Mouse (Mus musculus) embryonic facial prominence, embryonic 14.5 days (tissue): ENCODE results near the gene Map3k6. TPM values are rescaled to one million over a fixed set of nuclear protein-coding genes. Genes with fewer than 3 reads are reported as not detected.

Experiments
- ATAC-seq: fragments of 200-750 bp; cut with Nextera tagmentation; 2 replicates; pipeline ENCODE4 v1.8.0; 2017; ENCODE audit warnings: low read depth, moderate number of reproducible peaks, moderate TSS enrichment
- DNase-seq: peaks from one replicate; pipeline ENCODE4 v3.0.0-alpha.2; 2015; ENCODE audit warnings: low spot score
- H3K27ac ChIP-seq: fragments of 300-500 bp; sonication (generic); replicated peaks from 2 replicates; pipeline ENCODE4 v1.5.1; 2014; ENCODE audit warnings: low read depth, mild to moderate bottlenecking, low read length, moderate library complexity
- H3K27me3 ChIP-seq: fragments of 300-500 bp; sonication (generic); replicated peaks from 2 replicates; pipeline ENCODE4 v1.6.1; 2014; ENCODE audit warnings: low read length; ENCODE audit not compliant: control insufficient read depth, insufficient read depth
- H3K36me3 ChIP-seq: fragments of 300-500 bp; sonication (generic); 2 replicates; pipeline ENCODE4 v1.6.1; 2014; ENCODE audit warnings: low read length, mixed read lengths; ENCODE audit not compliant: control insufficient read depth, insufficient read depth
- H3K4me1 ChIP-seq: fragments of 300-500 bp; sonication (generic); 2 replicates; pipeline ENCODE4 v1.6.1; 2014; ENCODE audit warnings: antibody characterized with exemption, low read length; ENCODE audit not compliant: control insufficient read depth, insufficient read depth
- H3K4me2 ChIP-seq: fragments of 300-500 bp; sonication (generic); 2 replicates; pipeline ENCODE4 v1.6.1; 2014; ENCODE audit warnings: low read depth, mild to moderate bottlenecking, low read length, moderate library complexity, mixed read lengths
- H3K4me3 ChIP-seq: fragments of 300-500 bp; sonication (generic); 2 replicates; pipeline ENCODE4 v1.5.1; 2014; ENCODE audit warnings: low read depth, mild to moderate bottlenecking, low read length
- H3K9ac ChIP-seq: fragments of 300-500 bp; sonication (generic); 2 replicates; pipeline ENCODE4 v1.6.1; 2014; ENCODE audit warnings: low read depth, mild to moderate bottlenecking, low read length, moderate library complexity, mixed read lengths
- H3K9me3 ChIP-seq: fragments of 300-500 bp; sonication (generic); 2 replicates; pipeline ENCODE4 v1.6.1; 2016; ENCODE audit warnings: low read length; ENCODE audit not compliant: control insufficient read depth
- WGBS: fragments of 180-500 bp; shearing (Covaris S2); extraction: QIAGEN DNeasy Blood & Tissue Kit; methylation state at CpG from one replicate; pipeline ENCODE4 v1.1.7; 2014; 5-methylcytosine and 5-hydroxymethylcytosine counted together
- polyA plus RNA-seq: library from polyadenylated mRNA; unstranded; fragments of >200 nt; fragmentation: Nextera tagmentation; extraction: Ambion mirVana; gene quantifications from 2 replicates; pipeline ENCODE4 v1.2.1, GENCODE M21; 2014

Gene Map3k6
- polyA plus RNA-seq, 1 experiment from 2014 or later = 7.9 TPM

DNA sequence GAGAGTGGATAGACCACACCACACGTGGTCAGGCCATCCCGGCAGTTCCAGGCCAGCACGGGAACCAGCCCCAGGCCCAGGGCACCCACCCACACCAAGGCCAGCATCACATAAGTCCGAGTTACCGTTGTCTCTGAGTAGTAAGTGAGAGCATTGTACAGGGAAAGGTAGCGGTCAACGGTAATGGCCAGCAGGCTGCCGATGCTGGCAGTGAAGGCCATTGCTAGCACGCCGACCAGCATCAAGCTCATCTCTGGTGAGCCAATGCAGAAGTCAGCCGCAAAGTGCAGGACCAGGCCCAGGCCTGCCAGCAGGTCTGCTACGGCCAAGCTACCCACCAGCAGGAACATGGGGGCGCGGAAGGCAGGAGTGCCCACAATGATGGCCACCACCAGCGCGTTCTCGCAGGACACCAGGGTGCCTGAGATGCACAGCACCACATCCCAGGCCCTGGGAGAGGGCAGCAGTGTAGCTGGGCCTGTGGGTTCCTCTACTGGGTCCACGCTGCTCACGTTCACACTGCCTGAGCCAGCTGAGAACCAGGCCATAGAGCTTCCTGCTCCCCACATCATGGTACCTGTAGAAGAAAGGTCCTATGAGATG is 29.7 kb upstream of the Map3k6 start:
- 92% methylated on average over 19 of the region's 19 CpGs for WGBS
- no peak overlapping the region for H3K4me2 ChIP-seq

DNA sequence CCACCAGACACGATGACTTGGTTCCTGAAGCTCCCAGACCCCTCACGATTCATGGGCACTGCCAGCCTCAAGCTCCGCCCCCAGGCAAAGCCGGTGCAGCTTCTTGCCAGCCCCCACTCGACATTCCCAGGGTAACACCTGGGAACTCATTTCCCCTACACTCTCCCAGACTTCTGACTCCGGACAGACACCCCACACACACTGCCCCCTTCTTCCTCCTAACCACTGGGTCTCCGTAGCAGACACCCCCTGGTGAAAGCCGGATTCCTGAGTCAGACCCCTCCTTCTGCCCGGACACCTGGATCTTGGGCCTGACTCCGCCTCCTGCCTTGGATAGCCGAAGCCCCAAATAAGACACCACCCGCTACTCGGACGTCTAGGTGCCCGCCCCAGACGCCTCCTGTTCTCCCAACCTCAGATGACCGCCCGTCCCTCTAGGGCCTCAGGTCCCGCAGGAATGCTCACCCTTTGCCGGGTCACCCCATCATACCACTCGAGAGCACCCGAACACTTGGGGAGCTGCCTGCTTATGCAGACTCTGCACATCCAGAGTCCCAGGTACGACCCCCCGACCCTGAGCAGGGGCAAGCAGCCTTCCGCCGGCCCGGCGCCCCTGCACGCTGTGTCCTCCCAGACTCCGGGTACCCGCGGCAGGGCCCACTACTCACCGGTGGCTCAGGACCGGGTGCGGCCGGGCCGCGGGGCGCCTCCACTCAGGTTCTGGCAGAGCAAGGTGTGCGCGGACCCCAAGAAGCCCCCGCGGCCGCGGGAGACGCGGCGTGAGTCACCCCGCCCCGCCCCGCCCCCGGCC is 28.7 kb upstream of the Map3k6 start, which contains the start of the genes Cd164l2 and Gpr3:
Gene Cd164l2, plus strand, starts transcription at position 381 of the 811 bp plus-strand sequence.
Gene Gpr3, minus strand, starts transcription at position 786 of the 811 bp plus-strand sequence.
- Histone ChIP-seq H3K4me1 (peaks cover 13% of the 10 kb centered on the region), H3K4me3 (peak within 1 kb of the TSS; percentile 62), H3K9me3 (no peaks in the 10 kb centered on the region), H3K4me2 (peak within 1 kb of the TSS; percentile 100), H3K9ac (peak within 1 kb of the TSS; percentile 67), H3K27ac (no peak within 1 kb of the TSS), H3K27me3 (peaks cover 20% of the 10 kb centered on the region), H3K36me3 (no peaks in the 10 kb centered on the region)
- peak; percentile 31 for ATAC-seq
- no peak for DNase-seq
- WGBS = 3% methylated on average over 27 of the region's 52 CpGs

More for the DNA sequence above, 29.7 kb upstream of the Map3k6 start:
- no peak overlapping the region for H3K4me3 ChIP-seq
- no peak overlapping the region for H3K9ac ChIP-seq
- H3K27me3 ChIP-seq = peaks cover 20% of the 10 kb centered on the region
- ATAC-seq (no peak), DNase-seq (no peak)
- no peaks in the 10 kb centered on the region for H3K9me3 ChIP-seq
- H3K27ac ChIP-seq = no peak overlapping the region
- peaks cover 13% of the 10 kb centered on the region for H3K4me1 ChIP-seq
- no peaks in the 10 kb centered on the region for H3K36me3 ChIP-seq

DNA sequence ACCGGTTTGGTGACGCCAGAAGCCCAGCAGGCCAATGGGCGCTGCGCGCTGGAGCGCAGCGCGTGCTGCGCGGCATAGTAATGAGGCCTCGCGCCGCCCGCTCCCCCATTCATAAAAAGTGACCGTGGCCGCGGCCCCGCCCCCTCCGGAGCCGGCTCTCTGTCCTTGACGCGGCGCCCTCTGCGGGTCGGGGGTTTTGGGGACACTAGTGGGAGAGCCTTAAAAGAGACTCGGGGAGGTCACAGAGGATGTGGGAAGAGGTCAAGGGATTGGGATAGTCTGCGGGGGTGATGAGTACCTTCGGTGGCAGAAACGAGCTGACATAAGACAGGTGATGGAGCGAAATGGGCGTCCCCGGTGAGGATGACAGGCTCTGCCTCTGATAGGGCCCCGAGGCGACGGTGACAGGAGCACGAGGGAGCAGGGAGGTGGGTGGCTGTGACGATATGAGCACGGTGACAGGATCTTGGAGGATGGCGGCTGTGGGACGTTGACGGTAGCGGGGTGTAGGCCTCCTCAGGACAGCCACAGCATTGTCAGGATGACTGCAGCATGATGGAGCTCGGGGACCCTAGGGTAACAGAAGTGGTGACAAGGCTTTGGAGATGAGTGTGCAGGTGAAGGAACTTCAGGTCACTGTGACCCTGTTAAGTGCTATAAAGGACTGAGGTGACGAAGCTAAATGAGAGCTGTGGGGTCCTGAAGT is 27.9 kb upstream of the Map3k6 start:
- DNase-seq = peak; percentile 86
- peak overlapping the region; percentile 62 for H3K4me3 ChIP-seq
- H3K27ac ChIP-seq = no peak overlapping the region
- H3K27me3 ChIP-seq = peaks cover 20% of the 10 kb centered on the region
- no peaks in the 10 kb centered on the region for H3K9me3 ChIP-seq
- no peaks in the 10 kb centered on the region for H3K36me3 ChIP-seq
- peak overlapping the region; percentile 67 for H3K9ac ChIP-seq
- H3K4me2 ChIP-seq = peak overlapping the region; percentile 100
- H3K4me1 ChIP-seq = peaks cover 13% of the 10 kb centered on the region
- 2% methylated on average over 42 of the region's 44 CpGs for whole genome bisulfite sequencing
- ATAC-seq = peak; percentile 88

DNA sequence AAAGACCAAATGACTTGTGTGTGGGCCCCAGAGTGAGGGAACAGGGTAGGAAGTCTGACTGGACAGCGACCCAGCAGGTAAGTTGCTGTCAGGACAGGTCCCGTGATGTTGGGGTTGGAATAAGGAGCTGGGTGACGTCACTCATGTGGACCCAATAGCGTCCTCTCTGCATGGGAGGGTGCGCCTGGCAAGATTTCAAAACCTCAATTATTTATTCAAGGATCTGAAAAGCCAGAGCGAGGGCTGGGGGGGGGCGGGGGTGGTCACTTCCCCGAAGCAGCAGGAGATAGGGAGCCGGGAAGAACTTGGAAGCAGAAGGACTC is 27.4 kb upstream of the Map3k6 start:
- no peak; the same call in 1 of the 2 replicates for ATAC-seq
- peak overlapping the region; percentile 100 for H3K4me2 ChIP-seq
- peaks cover 20% of the 10 kb centered on the region for H3K27me3 ChIP-seq

DNA sequence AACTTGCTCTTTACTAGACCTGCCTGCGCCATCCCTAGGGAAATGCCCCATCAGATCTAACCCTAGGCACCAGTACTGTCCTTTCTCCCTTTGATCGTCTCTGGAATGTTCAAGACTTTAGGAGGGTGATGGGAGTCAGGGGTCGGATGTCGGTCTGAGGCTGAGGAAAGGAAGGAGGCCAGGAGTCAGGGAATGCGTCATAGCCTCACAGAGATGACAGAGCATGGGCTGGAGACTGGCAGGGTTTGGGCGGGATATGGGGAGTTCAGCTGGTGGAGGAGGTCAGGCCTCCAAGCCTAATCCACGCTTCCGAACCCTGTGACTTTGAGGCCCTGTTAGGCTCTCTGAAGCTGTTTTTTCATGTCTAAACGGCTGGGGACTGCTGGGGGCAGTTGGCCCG is 27.0 kb upstream of the Map3k6 start:
- Histone ChIP-seq H3K36me3 (no peaks in the 10 kb centered on the region), H3K9me3 (no peaks in the 10 kb centered on the region), H3K9ac (no peak overlapping the region), H3K4me3 (0 out of 2 replicates have a peak overlapping the region, but pooled peaks have one; percentile 62), H3K4me1 (peaks cover 13% of the 10 kb centered on the region), H3K4me2 (peak overlapping the region; percentile 100; the same call in 1 of the 2 replicates), H3K27me3 (peaks cover 20% of the 10 kb centered on the region), H3K27ac (no peak overlapping the region)
- WGBS = 13% methylated on average over 10 of the region's 10 CpGs
- DNase-seq (no peak), ATAC-seq (no peak)

More for the DNA sequence above, 27.4 kb upstream of the Map3k6 start:
- DNase-seq = no peak
- H3K4me3 ChIP-seq = peak overlapping the region; percentile 62; the same call in 1 of the 2 replicates
- H3K9ac ChIP-seq = no peak overlapping the region
- WGBS = 2% methylated on average over 8 of the region's 9 CpGs
- H3K27ac ChIP-seq = no peak overlapping the region
- no peaks in the 10 kb centered on the region for H3K36me3 ChIP-seq
- H3K9me3 ChIP-seq = no peaks in the 10 kb centered on the region
- H3K4me1 ChIP-seq = peaks cover 13% of the 10 kb centered on the region

DNA sequence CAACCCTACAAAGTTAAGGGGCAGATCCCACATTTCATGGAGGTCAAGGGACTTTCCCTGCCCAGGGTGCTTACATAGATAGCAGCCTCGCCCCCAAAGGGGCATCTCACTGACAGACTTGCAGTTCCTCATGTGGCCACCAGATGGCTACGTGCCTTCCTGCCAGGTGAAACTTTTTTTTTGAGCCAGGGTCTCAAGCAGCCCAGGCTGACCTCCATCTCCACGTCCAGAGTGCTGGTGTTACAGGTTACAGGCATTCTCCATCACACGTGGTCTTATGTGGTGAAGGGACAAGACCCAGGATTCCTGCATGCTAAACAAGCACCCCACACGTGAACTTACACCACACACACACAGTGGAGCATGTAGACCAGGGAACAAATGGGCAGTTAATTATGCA is 23.0 kb upstream of the Map3k6 start:
- Histone ChIP-seq H3K4me1 (peaks cover 8% of the 10 kb centered on the region), H3K4me3 (no peak overlapping the region), H3K36me3 (no peaks in the 10 kb centered on the region), H3K4me2 (no peak overlapping the region), H3K27me3 (peaks cover 29% of the 10 kb centered on the region), H3K9me3 (no peaks in the 10 kb centered on the region), H3K27ac (no peak overlapping the region), H3K9ac (no peak overlapping the region)
- ATAC-seq = no peak
- 1% methylated on average over 5 of the region's 5 CpGs for WGBS
- no peak for DNase-seq

DNA sequence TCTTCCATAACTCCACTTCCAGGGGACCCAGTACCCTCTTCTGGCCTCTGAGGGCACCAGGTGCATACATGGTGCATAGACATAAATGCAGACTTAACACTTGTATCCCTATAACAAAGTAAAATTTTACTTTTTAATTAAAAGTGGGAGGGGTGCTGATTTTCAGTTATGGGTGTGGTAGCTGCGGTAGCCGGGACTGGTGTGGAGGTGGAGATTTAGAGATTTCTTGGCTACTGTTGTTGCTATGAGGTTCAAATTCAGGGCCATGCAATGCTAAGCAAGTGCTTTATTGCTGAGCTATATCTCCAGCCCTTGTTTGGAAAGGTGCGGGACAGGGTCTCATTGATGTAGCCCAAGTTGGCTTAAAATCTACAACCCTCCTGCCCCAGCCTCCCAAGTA is 21.9 kb upstream of the Map3k6 start:
- Histone ChIP-seq H3K27me3 (peaks cover 18% of the 10 kb centered on the region; the same call in 1 of the 2 replicates), H3K36me3 (no peaks in the 10 kb centered on the region), H3K4me3 (no peak overlapping the region), H3K4me1 (no peaks in the 10 kb centered on the region), H3K9ac (no peak overlapping the region), H3K27ac (no peak overlapping the region), H3K9me3 (no peaks in the 10 kb centered on the region), H3K4me2 (no peak overlapping the region)
- 93% methylated on average over 3 of the region's 3 CpGs for WGBS
- DNase-seq = no peak
- no peak for ATAC-seq

DNA sequence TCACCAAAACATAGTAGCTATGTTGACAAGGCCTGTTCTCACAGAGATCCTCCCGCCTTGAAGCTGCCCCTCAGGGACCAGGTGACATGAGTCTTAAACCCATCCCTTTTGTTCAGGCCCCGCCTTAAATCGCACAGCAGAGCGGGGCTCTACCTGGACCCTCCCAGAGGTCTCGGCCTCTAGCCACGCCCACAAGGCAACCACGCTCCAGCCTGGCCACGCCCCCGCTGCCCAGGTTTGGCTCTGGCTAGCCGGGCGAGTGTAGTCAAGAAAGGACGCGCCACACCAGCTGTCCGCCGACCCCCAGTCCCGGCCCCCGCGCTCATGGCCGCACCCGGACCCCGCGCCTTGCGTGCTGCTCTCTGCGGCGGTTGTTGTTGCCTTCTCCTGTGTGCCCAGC is 20.0 kb upstream of the Map3k6 start:
- H3K4me2 ChIP-seq = peak overlapping the region; percentile 70
- WGBS = 3% methylated on average over 24 of the region's 25 CpGs
- peak; percentile 44; the same call in 1 of the 2 replicates for ATAC-seq
- H3K27ac ChIP-seq = no peak overlapping the region
- peak overlapping the region; percentile 37 for H3K4me3 ChIP-seq
- no peaks in the 10 kb centered on the region for H3K36me3 ChIP-seq
- DNase-seq = no peak
- peak overlapping the region; percentile 60 for H3K9ac ChIP-seq
- 0 out of 2 replicates have a peak, but pooled peaks cover 11% of the 10 kb centered on the region for H3K27me3 ChIP-seq
- H3K4me1 ChIP-seq = 0 out of 2 replicates have a peak, but pooled peaks cover 3% of the 10 kb centered on the region
- no peaks in the 10 kb centered on the region for H3K9me3 ChIP-seq
